ENCODE assay signal across 14 mouse cellular contexts in genomic region chr16:5382930-5383329, GRCm38 (mm10).
DNase-seq lines count a peak whose midpoint lies in the region; ATAC-seq and TF ChIP-seq lines count a peak whose summit lies in the region.
"Had no signal": no experiment of that assay in that cellular context is flagged by ENCODE, and none has a peak within 500 bp of the region (broad histone marks: within the 10 kb centered on the region; RNA-seq: fewer than 3 reads in every experiment).

No protein-coding gene starts in this region.

- no peaks in the 10 kb centered on the region for H3K36me3 ChIP-seq in intestine, embryonic 14.5 days (ENCODE audit: control insufficient read depth, insufficient read depth, low read length)
- H3K36me3 ChIP-seq in intestine, embryonic 16.5 days (ENCODE audit: control insufficient read depth, insufficient read depth, low read length) = no peaks in the 10 kb centered on the region
- H3K36me3 ChIP-seq in forebrain, embryonic 15.5 days = no peaks in the 10 kb centered on the region
- no peaks in the 10 kb centered on the region for H3K36me3 ChIP-seq in midbrain, postnatal 0 days (ENCODE audit: insufficient read depth, low read length)
- H3K36me3 ChIP-seq: embryonic facial prominence, embryonic 12.5 days; lung, embryonic 15.5 days; neural tube, embryonic 13.5 days had no signal

- WGBS in intestine, embryonic 14.5 days = 45% methylated on average over 4 of the region's 4 CpGs
- 41% methylated on average over 4 of the region's 4 CpGs for WGBS in intestine, embryonic 16.5 days
- WGBS in forebrain, embryonic 15.5 days = 40% methylated on average over 4 of the region's 4 CpGs
- 33% methylated on average over 4 of the region's 4 CpGs for WGBS in midbrain, postnatal 0 days

- ATAC-seq in intestine, embryonic 14.5 days (replicated peaks; ENCODE audit: low FRiP score, low TSS enrichment, low read depth) = no peak
- ATAC-seq in intestine, embryonic 16.5 days = no peak
- ATAC-seq in activated CD4-positive, CD25-positive, alpha-beta regulatory T cell, adult 4 months = peak; percentile 32
- ATAC-seq in forebrain, embryonic 15.5 days (replicated peaks) = peak; percentile 67
- no peak for ATAC-seq in midbrain, postnatal 0 days (ENCODE audit: low FRiP score)
- ATAC-seq in erythroblast, adult 5-6 weeks (replicated peaks; ENCODE audit: low FRiP score, poor library complexity, severe bottlenecking) = no peak
- ATAC-seq: Patski had no signal

- no peak overlapping the region for H3K27ac ChIP-seq in intestine, embryonic 14.5 days (ENCODE audit: low read depth)
- no peak overlapping the region for H3K27ac ChIP-seq in intestine, embryonic 16.5 days (ENCODE audit: low read length)
- peak overlapping the region; percentile 85 for H3K27ac ChIP-seq in forebrain, embryonic 15.5 days (replicated peaks)
- H3K27ac ChIP-seq in midbrain, postnatal 0 days (ENCODE audit: low read depth, low read length) = 0 out of 2 replicates have a peak overlapping the region, but pooled peaks have one; percentile 21
- H3K27ac ChIP-seq: embryonic facial prominence, embryonic 12.5 days; lung, embryonic 15.5 days; neural tube, embryonic 13.5 days had no signal

- H3K4me2 ChIP-seq in intestine, embryonic 14.5 days (ENCODE audit: low read length) = no peak overlapping the region
- H3K4me2 ChIP-seq in intestine, embryonic 16.5 days (ENCODE audit: low read depth, low read length) = no peak overlapping the region
- no peak overlapping the region for H3K4me2 ChIP-seq in forebrain, embryonic 15.5 days (replicated peaks)
- H3K4me2 ChIP-seq in midbrain, postnatal 0 days (ENCODE audit: low read depth, low read length, poor library complexity, severe bottlenecking) = no peak overlapping the region
- H3K4me2 ChIP-seq: embryonic facial prominence, embryonic 12.5 days; lung, embryonic 15.5 days; neural tube, embryonic 13.5 days had no signal

- H3K9me3 ChIP-seq in intestine, embryonic 14.5 days (ENCODE audit: control insufficient read depth, low read length) = no peaks in the 10 kb centered on the region
- no peaks in the 10 kb centered on the region for H3K9me3 ChIP-seq in intestine, embryonic 16.5 days (ENCODE audit: control insufficient read depth, low read length)
- H3K9me3 ChIP-seq in forebrain, embryonic 15.5 days = no peaks in the 10 kb centered on the region
- no peaks in the 10 kb centered on the region for H3K9me3 ChIP-seq in midbrain, postnatal 0 days (ENCODE audit: low read length)
- H3K9me3 ChIP-seq: embryonic facial prominence, embryonic 12.5 days; lung, embryonic 15.5 days; neural tube, embryonic 13.5 days had no signal

- H3K27me3 ChIP-seq in intestine, embryonic 14.5 days (replicated peaks; ENCODE audit: control insufficient read depth, insufficient read depth, low read length) = no peaks in the 10 kb centered on the region
- H3K27me3 ChIP-seq in intestine, embryonic 16.5 days (replicated peaks; ENCODE audit: control insufficient read depth, insufficient read depth, low read length) = no peaks in the 10 kb centered on the region
- H3K27me3 ChIP-seq in forebrain, embryonic 15.5 days = no peaks in the 10 kb centered on the region
- H3K27me3 ChIP-seq in midbrain, postnatal 0 days (ENCODE audit: insufficient read depth, low read length) = no peaks in the 10 kb centered on the region
- H3K27me3 ChIP-seq: embryonic facial prominence, embryonic 12.5 days; lung, embryonic 15.5 days; neural tube, embryonic 13.5 days had no signal

- peak; percentile 35 for DNase-seq in intestine, embryonic 14.5 days (ENCODE audit: low spot score)
- DNase-seq in midbrain, postnatal 0 days (ENCODE audit: low spot score) = no peak
- no peak for DNase-seq in Muller cell, postnatal 12 days (ENCODE audit: inconsistent ontology term)
- DNase-seq: heart, adult 18-20 months; kidney, adult 18-20 months; liver had no signal

- H3K4me1 ChIP-seq in intestine, embryonic 14.5 days (replicated peaks; ENCODE audit: control insufficient read depth, insufficient read depth, low read length) = no peaks in the 10 kb centered on the region
- no peaks in the 10 kb centered on the region for H3K4me1 ChIP-seq in intestine, embryonic 16.5 days (ENCODE audit: control insufficient read depth, insufficient read depth, low read length)
- H3K4me1 ChIP-seq in forebrain, embryonic 15.5 days = peaks cover 10% of the 10 kb centered on the region; the same call in 1 of the 2 replicates
- no peaks in the 10 kb centered on the region for H3K4me1 ChIP-seq in midbrain, postnatal 0 days (ENCODE audit: insufficient read depth, low read length)
- H3K4me1 ChIP-seq: lung, embryonic 15.5 days had no signal

- no peak overlapping the region for H3K4me3 ChIP-seq in intestine, embryonic 14.5 days (ENCODE audit: low read depth, low read length)
- H3K4me3 ChIP-seq in intestine, embryonic 16.5 days (ENCODE audit: low read length) = no peak overlapping the region
- no peak overlapping the region for H3K4me3 ChIP-seq in forebrain, embryonic 15.5 days
- H3K4me3 ChIP-seq in midbrain, postnatal 0 days (ENCODE audit: low read depth, low read length) = no peak overlapping the region
- H3K4me3 ChIP-seq: embryonic facial prominence, embryonic 12.5 days; lung, embryonic 15.5 days; neural tube, embryonic 13.5 days had no signal

- TF ChIP-seq CTCF in midbrain, postnatal 0 days (IDR thresholded peaks at IDR 0.05) = no peak

- H3K9ac ChIP-seq in intestine, embryonic 14.5 days (ENCODE audit: low read length) = no peak overlapping the region
- H3K9ac ChIP-seq in intestine, embryonic 16.5 days (ENCODE audit: low read depth, low read length) = no peak overlapping the region
- H3K9ac ChIP-seq in forebrain, embryonic 15.5 days (replicated peaks) = no peak overlapping the region
- no peak overlapping the region for H3K9ac ChIP-seq in midbrain, postnatal 0 days (replicated peaks; ENCODE audit: low read length, poor library complexity, severe bottlenecking)
- H3K9ac ChIP-seq: embryonic facial prominence, embryonic 12.5 days; lung, embryonic 15.5 days had no signal

Comparison
In these comparisons a context has a peak if more than half of its experiments do, and no peak if none do; other contexts are left out.
1. ATAC-seq: peak in activated CD4-positive, CD25-positive, alpha-beta regulatory T cell, adult 4 months (single experiment) and forebrain, embryonic 15.5 days (single experiment); none in intestine, embryonic 14.5 days (single experiment), intestine, embryonic 16.5 days (single experiment), midbrain, postnatal 0 days (single experiment) and erythroblast, adult 5-6 weeks (single experiment).
2. H3K27ac ChIP-seq: peak in forebrain, embryonic 15.5 days (single experiment) and midbrain, postnatal 0 days (single experiment); none in intestine, embryonic 14.5 days (single experiment) and intestine, embryonic 16.5 days (single experiment).